Mouse (Mus musculus) lung, postnatal 4 days (tissue): ENCODE measurements at regions not wholly inside any gene's neighbourhood (a gene's known extent, or its start where the extent isn't known, plus 50 kb on each side); places are given as distances from the start of the nearest gene placed in this dataset.
A peak's percentile ranks its signal among the peaks of the same experiment; 100 is the strongest.
"Not testable (repeated sequence)": the region's sequence is repeated elsewhere in the genome, so short reads cannot be mapped to it uniquely, and the experiment has no call there.

Experiments used
- DNase-seq, 2 experiments: peaks; one replicate each; pipeline ENCODE4 v3.0.0; 2021

GRCm38 (mm10) chr9:33533101-33533810 is 897.2 kb downstream of the Ets1 start:
- DNase-seq = no peak

- DNase-seq = no peak
Measured at GRCm38 (mm10) chr9:33543301-33543700, 907.3 kb downstream of the Ets1 start.

- no peak for DNase-seq
Measured at GRCm38 (mm10) chr9:33546126-33546737, 910.2 kb downstream of the Ets1 start.

GRCm38 (mm10) chr9:33549395-33549794 is 913.4 kb downstream of the Ets1 start:
- peak; percentile 16 to 68 for DNase-seq

- DNase-seq = no peak
Measured at GRCm38 (mm10) chr9:33571990-33572389, 913.7 kb upstream of the Kirrel3 start.

- no peak for DNase-seq
Measured at GRCm38 (mm10) chr9:33611511-33611910, 874.2 kb upstream of the Kirrel3 start.

GRCm38 (mm10) chr9:33624378-33624777 is 861.3 kb upstream of the Kirrel3 start:
- DNase-seq = no peak

GRCm38 (mm10) chr9:33629731-33630473 is 855.8 kb upstream of the Kirrel3 start:
- no peak for DNase-seq

- no peak for DNase-seq
Measured at GRCm38 (mm10) chr9:33662978-33663377, 822.7 kb upstream of the Kirrel3 start.

- no peak for DNase-seq
Measured at GRCm38 (mm10) chr9:33681129-33681528, 804.6 kb upstream of the Kirrel3 start.

GRCm38 (mm10) chr9:33691731-33692130 is 794.0 kb upstream of the Kirrel3 start:
- no peak for DNase-seq

- no peak for DNase-seq
Measured at GRCm38 (mm10) chr9:33717614-33718013, 768.1 kb upstream of the Kirrel3 start.

- DNase-seq = no peak
Measured at GRCm38 (mm10) chr9:33724811-33725210, 760.9 kb upstream of the Kirrel3 start.

GRCm38 (mm10) chr9:33728058-33728457 is 757.6 kb upstream of the Kirrel3 start:
- not testable (repeated sequence) for DNase-seq

GRCm38 (mm10) chr9:33760701-33761100 is 725.0 kb upstream of the Kirrel3 start:
- DNase-seq = no peak

GRCm38 (mm10) chr9:33766235-33766634 is 719.5 kb upstream of the Kirrel3 start:
- DNase-seq = no peak

- DNase-seq = no peak
Measured at GRCm38 (mm10) chr9:33769811-33770210, 715.9 kb upstream of the Kirrel3 start.

GRCm38 (mm10) chr9:33774178-33774577 is 711.5 kb upstream of the Kirrel3 start:
- DNase-seq = no peak

GRCm38 (mm10) chr9:33790617-33791016 is 695.1 kb upstream of the Kirrel3 start:
- DNase-seq = no peak

- DNase-seq = no peak
Measured at GRCm38 (mm10) chr9:33800250-33800649, 685.4 kb upstream of the Kirrel3 start.

GRCm38 (mm10) chr9:33800763-33801162 is 684.9 kb upstream of the Kirrel3 start:
- no peak for DNase-seq

GRCm38 (mm10) chr9:33814739-33815368 is 670.8 kb upstream of the Kirrel3 start:
- DNase-seq = no peak
